Mouse (Mus musculus): ENCODE measurements at regions not wholly inside any gene's neighbourhood (a gene's known extent, or its start where the extent isn't known, plus 50 kb on each side); places are given as distances from the start of the nearest gene placed in this dataset.
"Not testable (repeated sequence)": the region's sequence is repeated elsewhere in the genome, so short reads cannot be mapped to it uniquely, and the experiment has no call there.

DNA sequence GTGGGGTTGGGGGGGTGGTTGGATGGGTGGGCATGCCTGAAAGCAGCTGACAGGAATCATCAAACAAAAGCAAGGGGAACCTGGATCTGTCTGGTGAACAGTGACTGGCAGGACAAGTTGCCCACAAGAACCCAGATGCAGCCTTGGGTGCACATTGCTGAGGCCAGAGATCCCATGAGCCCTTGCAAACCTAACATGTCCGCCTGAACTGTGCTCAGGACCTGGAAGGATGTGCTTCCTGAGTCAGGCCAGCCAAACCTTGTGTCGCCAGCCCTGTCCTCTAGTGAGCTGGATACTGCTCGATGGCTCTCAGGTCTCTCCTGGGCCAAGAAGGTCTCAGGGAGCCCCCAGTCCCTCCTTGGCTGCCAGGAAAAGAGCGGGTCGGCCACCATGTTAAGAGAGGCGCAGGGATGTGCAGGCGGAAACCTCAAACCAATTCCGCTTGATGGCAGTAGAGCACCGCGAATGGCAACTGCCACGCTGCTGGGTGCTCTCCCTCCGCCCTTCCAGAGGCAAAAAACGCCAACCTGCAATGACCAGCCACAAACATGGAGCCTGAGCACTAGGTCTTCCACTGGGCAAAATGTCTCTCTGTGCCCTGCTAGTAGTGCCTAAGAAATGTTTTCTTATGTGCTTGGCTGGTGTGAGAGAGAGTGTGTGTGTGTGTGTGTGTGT lies 140.2 kb downstream of the Pls3 start:
- peak in 1 of 2 experiments; percentile 49 for DNase-seq (ENCODE audit: low spot score in 2 of 2)

DNA sequence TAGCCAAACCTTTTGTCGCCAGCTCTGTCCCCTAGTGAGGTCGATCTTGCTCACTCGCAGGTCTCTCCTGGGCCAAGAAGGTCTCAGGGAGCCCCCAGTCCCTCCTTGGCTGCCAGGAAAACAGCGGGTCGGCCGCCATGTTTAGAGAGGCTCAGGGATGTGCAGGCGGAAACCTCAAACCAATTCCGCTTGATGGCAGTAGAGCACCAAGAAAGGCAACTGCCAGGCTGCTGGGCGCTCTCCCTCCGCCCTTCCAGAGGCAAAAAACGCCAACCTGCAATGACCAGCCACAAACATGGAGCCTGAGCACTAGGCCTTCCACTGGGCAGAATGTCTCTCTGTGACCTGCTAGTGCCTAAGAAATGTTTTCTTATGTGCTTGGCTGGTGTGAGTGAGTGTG lies 141.3 kb downstream of the Pls3 start:
- peak in 1 of 2 experiments; percentile 69 for DNase-seq (ENCODE audit: low spot score in 2 of 2)

DNA sequence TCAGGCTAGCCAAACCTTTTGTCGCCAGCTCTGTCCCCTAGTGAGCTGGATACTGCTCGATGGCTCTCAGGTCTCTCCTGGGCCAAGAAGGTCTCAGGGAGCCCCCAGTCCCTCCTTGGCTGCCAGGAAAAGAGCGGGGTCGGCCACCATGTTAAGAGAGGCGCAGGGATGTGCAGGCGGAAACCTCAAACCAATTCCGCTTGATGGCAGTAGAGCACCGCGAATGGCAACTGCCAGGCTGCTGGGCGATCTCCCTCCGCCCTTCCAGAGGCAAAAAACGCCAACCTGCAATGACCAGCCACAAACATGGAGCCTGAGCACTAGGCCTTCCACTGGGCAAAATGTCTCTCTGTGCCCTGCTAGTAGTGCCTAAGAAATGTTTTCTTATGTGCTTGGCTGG lies 145.2 kb downstream of the Pls3 start:
- peak in 1 of 2 experiments; percentile 28 for DNase-seq (ENCODE audit: low spot score in 2 of 2)

- no peak for DNase-seq (ENCODE audit: low spot score in 2 of 2)
Observed at GRCm38 (mm10) chrX:75728507-75728906, 146.5 kb downstream of the Pls3 start.

- not testable (repeated sequence) for DNase-seq (ENCODE audit: low spot score in 2 of 2)
Observed at GRCm38 (mm10) chrX:75723542-75723941, 145.5 kb upstream of the Rab39b start.

DNA sequence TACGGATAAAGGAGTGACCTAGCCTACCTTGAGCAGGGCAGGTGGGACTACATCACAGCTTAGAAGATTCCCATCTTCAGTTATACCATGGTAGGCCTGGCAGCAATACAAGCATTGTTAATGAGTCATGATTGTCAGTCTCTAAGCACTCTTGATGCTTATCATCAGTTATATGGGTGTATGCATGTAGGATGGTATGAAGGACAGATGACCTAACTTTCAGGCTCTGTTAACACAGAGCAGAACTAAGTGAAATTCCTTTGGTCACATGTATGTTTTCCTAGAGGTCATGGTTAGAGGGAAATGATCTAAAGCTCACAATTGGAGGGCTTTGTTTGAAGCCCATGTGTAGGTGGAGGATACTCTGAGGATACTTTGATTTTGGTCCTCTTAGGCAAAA lies 121.9 kb upstream of the Rab39b start:
- DNase-seq (ENCODE audit: low spot score in 2 of 2): no peak

DNA sequence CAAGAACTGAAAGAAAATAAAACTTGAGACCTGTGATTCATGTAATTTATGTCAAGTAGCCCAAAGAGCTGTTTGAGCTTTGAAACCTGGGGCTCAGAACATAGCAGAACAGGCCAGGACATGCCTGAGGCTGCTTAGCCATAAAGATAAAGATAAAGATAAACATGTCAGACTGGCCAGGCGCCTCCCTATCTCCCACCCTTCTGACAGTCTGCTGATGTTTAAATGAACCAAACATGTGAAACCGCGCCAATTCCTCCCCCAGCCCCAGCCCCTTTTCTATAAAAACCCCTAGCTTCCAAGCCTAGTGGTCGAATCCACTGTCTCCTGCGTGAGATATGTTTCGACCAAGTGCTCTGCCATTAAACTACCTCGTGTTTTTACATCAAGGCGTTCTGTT lies 97.2 kb upstream of the Rab39b start:
- DNase-seq (ENCODE audit: low spot score in 2 of 2): not testable (repeated sequence)

- DNase-seq (ENCODE audit: low spot score in 2 of 2): peak; percentile 72 to 81
Observed at GRCm38 (mm10) chrX:75673920-75674665, 96.1 kb upstream of the Rab39b start.

- DNase-seq (ENCODE audit: low spot score in 2 of 2): no peak
Observed at GRCm38 (mm10) chrX:75673586-75673919, 95.5 kb upstream of the Rab39b start.

DNA sequence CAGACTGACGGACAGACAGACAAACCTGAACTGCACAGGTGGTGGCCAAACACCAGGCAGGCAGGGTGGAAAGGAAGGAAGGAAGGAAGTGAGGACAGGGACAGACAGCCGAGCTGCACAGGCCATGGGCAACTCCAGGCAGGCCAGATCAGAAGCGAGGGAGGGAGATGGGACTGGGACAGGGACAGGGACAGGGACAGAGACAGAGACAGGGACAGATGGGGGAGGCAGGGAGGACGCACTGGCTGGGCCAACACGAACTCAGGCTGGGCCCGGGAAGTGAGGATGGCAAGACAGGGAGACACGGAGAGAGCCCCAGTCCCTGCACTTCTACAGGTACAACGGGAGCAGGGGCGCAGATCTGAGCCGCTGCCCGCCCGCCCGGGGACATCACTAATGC lies 94.9 kb upstream of the Rab39b start:
- DNase-seq (ENCODE audit: low spot score in 2 of 2): peak in 1 of 2 experiments; percentile 3

GRCm38 (mm10) chrX:75667636-75668035 lies 89.6 kb upstream of the Rab39b start:
- DNase-seq (ENCODE audit: low spot score in 2 of 2): no peak

DNA sequence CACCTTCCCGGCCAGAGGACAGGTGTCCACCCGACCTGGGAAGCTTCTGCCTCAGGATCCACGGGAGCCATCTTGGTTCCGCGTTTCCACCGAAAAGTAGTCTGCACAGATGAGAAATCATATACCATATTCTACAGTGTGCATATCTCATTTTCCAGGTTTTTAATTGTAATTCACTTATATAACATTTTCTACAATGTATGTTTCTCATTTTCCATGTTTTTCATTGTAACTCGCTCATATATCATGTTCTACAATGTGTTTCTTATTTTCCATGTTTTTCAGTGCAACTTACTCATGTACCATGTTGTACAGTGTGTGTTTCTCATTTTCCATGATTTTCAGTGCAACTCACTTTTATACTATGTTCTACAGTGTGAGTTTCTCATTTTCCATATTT lies 65.4 kb upstream of the Rab39b start:
- DNase-seq (ENCODE audit: low spot score in 2 of 2): no peak
